Mouse (Mus musculus): ENCODE measurements at regions not wholly inside any gene's neighbourhood (a gene's known extent, or its start where the extent isn't known, plus 50 kb on each side); places are given as distances from the start of the nearest gene placed in this dataset.

GRCm38 (mm10) chr8:86359518-86359917 lies 221.0 kb downstream of the Abcc12 start:
- DNase-seq, result no peak

GRCm38 (mm10) chr8:86353816-86354215 lies 226.7 kb downstream of the Abcc12 start:
- DNase-seq, result no peak

GRCm38 (mm10) chr8:86351545-86352190 lies 228.8 kb downstream of the Abcc12 start:
- DNase-seq, result no peak

- no peak for DNase-seq
Measured at GRCm38 (mm10) chr8:86350128-86350527, 230.4 kb downstream of the Abcc12 start.

- DNase-seq, result no peak
Measured at GRCm38 (mm10) chr8:86342016-86342684, 238.3 kb downstream of the Abcc12 start.

GRCm38 (mm10) chr8:86338574-86339264 lies 241.8 kb downstream of the Abcc12 start:
- DNase-seq, result no peak

- DNase-seq, result no peak
Measured at GRCm38 (mm10) chr8:86331383-86331782, 249.1 kb downstream of the Abcc12 start.

- DNase-seq, result peak; percentile 56
Measured at GRCm38 (mm10) chr8:86328626-86329025, 251.9 kb downstream of the Abcc12 start.

- no peak for DNase-seq
Measured at GRCm38 (mm10) chr8:86327982-86328381, 252.5 kb downstream of the Abcc12 start.

GRCm38 (mm10) chr8:86325040-86325439 lies 255.4 kb downstream of the Abcc12 start:
- peak; percentile 46 for DNase-seq

- DNase-seq, result no peak
Measured at GRCm38 (mm10) chr8:86324542-86324941, 255.9 kb downstream of the Abcc12 start.

- no peak for DNase-seq
Measured at GRCm38 (mm10) chr8:86323823-86324222, 256.7 kb downstream of the Abcc12 start.

- no peak for DNase-seq
Measured at GRCm38 (mm10) chr8:86322494-86322893, 258.0 kb downstream of the Abcc12 start.

- no peak for DNase-seq
Measured at GRCm38 (mm10) chr8:86320938-86321337, 259.5 kb downstream of the Abcc12 start.

GRCm38 (mm10) chr8:86318531-86318930 lies 262.0 kb downstream of the Abcc12 start:
- no peak for DNase-seq

- peak; percentile 38 for DNase-seq
Measured at GRCm38 (mm10) chr8:86316236-86316635, 264.2 kb downstream of the Abcc12 start.

GRCm38 (mm10) chr8:86309460-86309859 lies 271.0 kb downstream of the Abcc12 start:
- no peak for DNase-seq

- no peak for DNase-seq
Measured at GRCm38 (mm10) chr8:86307339-86307738, 273.1 kb downstream of the Abcc12 start.

GRCm38 (mm10) chr8:86301885-86302509 lies 278.5 kb downstream of the Abcc12 start:
- DNase-seq, result no peak

GRCm38 (mm10) chr8:86288713-86289384 lies 291.6 kb downstream of the Abcc12 start:
- DNase-seq, result no peak

- no peak for DNase-seq
Measured at GRCm38 (mm10) chr8:86282922-86283321, 297.6 kb downstream of the Abcc12 start.

- DNase-seq, result no peak
Measured at GRCm38 (mm10) chr8:86280093-86280721, 300.3 kb downstream of the Abcc12 start.
